Mouse (Mus musculus) hindbrain, postnatal 0 days (tissue): Measurements from ENCODE around the gene Gm49384. TPM values are rescaled to one million over a fixed set of nuclear protein-coding genes. Genes with fewer than 3 reads are reported as not detected.
A peak's percentile ranks its signal among the peaks of the same experiment; 100 is the strongest.

ENCODE experiments used
- ATAC-seq: fragments of 200-750 bp; cut with Nextera tagmentation; 2 replicates; pipeline ENCODE4 v1.8.0; 2017; ENCODE audit warnings: mild to moderate bottlenecking, moderate TSS enrichment, moderate library complexity
- DNase-seq: peaks from one replicate; pipeline ENCODE4 v3.0.0-alpha.2; 2015; ENCODE audit warnings: low spot score
- H3K27ac ChIP-seq: fragments of 300-500 bp; sonication (generic); 2 replicates; pipeline ENCODE4 v1.5.1; 2014; ENCODE audit warnings: mild to moderate bottlenecking
- H3K27me3 ChIP-seq: fragments of 300-500 bp; sonication (generic); 2 replicates; pipeline ENCODE4 v1.6.1; 2014; ENCODE audit warnings: low read length, mixed read lengths; ENCODE audit not compliant: insufficient read depth
- H3K36me3 ChIP-seq: fragments of 300-500 bp; sonication (generic); 2 replicates; pipeline ENCODE4 v1.6.1; 2014; ENCODE audit warnings: low read length, mixed read lengths; ENCODE audit not compliant: insufficient read depth
- H3K4me1 ChIP-seq: fragments of 300-500 bp; sonication (generic); 2 replicates; pipeline ENCODE4 v1.6.1; 2014; ENCODE audit warnings: antibody characterized with exemption, low read length, mixed read lengths; ENCODE audit not compliant: insufficient read depth
- H3K4me2 ChIP-seq: fragments of 300-500 bp; sonication (generic); 2 replicates; pipeline ENCODE4 v1.6.1; 2014; ENCODE audit warnings: low read depth, mild to moderate bottlenecking, low read length, moderate library complexity, mixed read lengths
- H3K4me3 ChIP-seq: fragments of 300-500 bp; sonication (generic); 2 replicates; pipeline ENCODE4 v1.5.1; 2014; ENCODE audit warnings: low read length
- H3K9ac ChIP-seq: fragments of 300-500 bp; sonication (generic); replicated peaks from 2 replicates; pipeline ENCODE4 v1.6.1; 2014; ENCODE audit warnings: mild to moderate bottlenecking, low read length, moderate library complexity, mixed read lengths
- H3K9me3 ChIP-seq: fragments of 300-500 bp; sonication (generic); 2 replicates; pipeline ENCODE4 v1.6.1; 2016; ENCODE audit warnings: low read length, mixed read lengths
- CTCF ChIP-seq: IDR thresholded peaks from 2 replicates; pipeline ENCODE4 v1.5.1; 2016; ENCODE audit warnings: antibody characterized with exemption, control low read depth, low read depth
- WGBS: fragments of 180-500 bp; shearing (Covaris S2); extraction: QIAGEN DNeasy Blood & Tissue Kit; methylation state at CpG from one replicate; pipeline ENCODE4 v1.1.7; 2014; 5-methylcytosine and 5-hydroxymethylcytosine counted together
- polyA plus RNA-seq: library from polyadenylated mRNA; unstranded; fragments of >200 nt; fragmentation: Nextera tagmentation; extraction: Ambion mirVana; gene quantifications from 2 replicates; pipeline ENCODE4 v1.2.1, GENCODE M21; 2015
- total RNA-seq: library from RNA; depleted of rRNA; stranded (reverse); fragments of >200 nt; gene quantifications from 2 replicates; pipeline ENCODE4 v1.2.3, GENCODE M21; 2014

Gene Gm49384
- total and polyA plus RNA-seq, 2 experiments from 2014 or later = 7.1 TPM; not detected in 1

DNA sequence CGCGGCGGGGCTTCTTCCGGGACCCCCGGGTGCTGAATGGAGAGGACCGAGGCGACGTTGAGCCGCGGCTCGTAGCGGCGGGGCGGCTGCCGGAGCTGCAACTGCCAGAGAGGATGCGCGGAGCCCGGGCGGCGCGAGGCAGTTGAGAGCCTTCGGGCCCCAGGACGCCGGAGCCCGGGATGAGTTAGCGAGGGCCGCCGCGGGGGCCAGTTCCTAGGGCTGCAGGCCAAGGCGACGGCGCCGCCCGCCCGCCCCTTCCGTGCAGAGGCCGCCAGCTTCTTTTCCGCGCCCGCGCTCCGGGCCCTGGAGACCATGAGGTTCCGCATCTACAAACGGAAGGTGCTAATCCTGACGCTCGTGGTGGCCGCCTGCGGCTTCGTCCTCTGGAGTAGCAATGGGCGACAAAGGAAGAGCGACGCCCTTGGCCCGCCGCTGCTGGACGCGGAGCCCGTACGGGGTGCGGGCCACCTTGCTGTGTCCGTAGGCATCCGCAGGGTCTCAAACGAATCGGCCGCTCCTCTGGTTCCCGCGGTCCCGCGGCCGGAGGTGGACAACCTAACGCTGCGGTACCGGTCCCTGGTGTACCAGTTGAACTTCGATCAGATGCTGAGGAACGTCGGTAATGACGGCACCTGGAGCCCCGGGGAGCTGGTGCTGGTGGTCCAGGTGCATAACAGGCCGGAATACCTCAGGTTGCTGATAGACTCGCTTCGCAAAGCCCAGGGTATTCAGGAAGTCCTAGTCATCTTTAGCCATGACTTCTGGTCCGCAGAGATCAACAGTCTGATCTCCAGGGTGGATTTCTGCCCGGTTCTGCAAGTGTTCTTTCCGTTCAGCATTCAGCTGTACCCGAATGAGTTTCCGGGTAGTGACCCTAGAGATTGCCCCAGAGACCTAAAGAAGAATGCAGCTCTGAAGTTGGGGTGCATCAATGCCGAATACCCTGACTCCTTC is 19.4 kb downstream of the Gm49384 start:
- H3K27me3 ChIP-seq = no peaks in the 10 kb centered on the region
- peak overlapping the region; percentile 95 for H3K27ac ChIP-seq
- H3K9me3 ChIP-seq = no peaks in the 10 kb centered on the region
- WGBS = 1% methylated on average over 81 of the region's 86 CpGs
- peaks cover 4% of the 10 kb centered on the region; the same call in 1 of the 2 replicates for H3K36me3 ChIP-seq
- ATAC-seq (peak; percentile 61), DNase-seq (peak; percentile 53)
- peaks cover 8% of the 10 kb centered on the region for H3K4me1 ChIP-seq
- TF ChIP-seq CTCF = no peak
- H3K4me3 ChIP-seq = peak overlapping the region; percentile 86
- H3K4me2 ChIP-seq = peak overlapping the region; percentile 99
- H3K9ac ChIP-seq = peak overlapping the region; percentile 90

DNA sequence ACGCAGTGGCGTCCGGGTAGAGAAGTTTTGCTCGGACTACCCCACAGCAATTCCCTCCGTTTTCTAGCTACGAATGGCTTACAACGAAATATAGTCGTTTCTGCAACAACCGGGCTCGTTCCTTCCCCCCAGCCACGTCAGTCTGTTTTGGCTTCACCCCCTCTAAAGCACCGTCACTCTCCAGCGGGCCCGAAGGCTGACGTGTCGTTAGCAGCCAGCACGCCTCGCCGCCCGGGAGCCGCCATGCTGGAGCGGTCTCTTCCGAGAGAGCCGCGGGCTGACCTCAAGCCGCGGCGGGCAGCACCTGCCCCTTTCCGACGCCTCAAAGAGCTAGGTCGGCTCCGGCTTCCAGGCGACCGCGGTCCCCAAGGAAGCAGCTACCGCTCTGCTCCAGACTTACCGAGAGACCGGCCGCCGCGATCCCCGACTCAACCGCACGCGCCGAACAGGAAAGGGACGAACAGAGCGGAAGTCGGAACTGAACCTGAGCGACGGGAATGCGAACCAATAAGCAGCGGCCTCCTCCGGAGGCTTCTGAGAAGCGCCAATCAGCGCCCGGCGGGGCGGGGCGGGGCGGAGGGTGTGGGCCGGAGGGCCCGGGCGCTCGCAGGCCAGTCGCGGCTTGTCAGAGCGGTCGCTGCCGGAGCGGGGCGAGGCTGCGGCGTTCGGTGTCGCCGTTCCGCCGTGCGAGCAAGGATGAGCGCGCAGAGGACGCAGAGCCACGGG is 20.3 kb downstream of the Gm49384 start, which contains the start of the genes Rpl36al and Mgat2:
Gene Rpl36al (minus strand): TSS at position 501 of the 726 bp plus-strand sequence.
Gene Mgat2 (plus strand): TSS at position 575 of the 726 bp plus-strand sequence.
- Histone ChIP-seq H3K4me2 (peak within 1 kb of the TSS; percentile 99), H3K4me3 (peak within 1 kb of the TSS; percentile 86), H3K36me3 (peaks cover 4% of the 10 kb centered on the region; the same call in 1 of the 2 replicates), H3K4me1 (peaks cover 8% of the 10 kb centered on the region), H3K9me3 (no peaks in the 10 kb centered on the region), H3K9ac (peak within 1 kb of the TSS; percentile 90), H3K27me3 (no peaks in the 10 kb centered on the region), H3K27ac (peak within 1 kb of the TSS; percentile 95)
- under 1% methylated on average over 80 of the region's 84 CpGs for WGBS
- peak; percentile 99 for ATAC-seq
- no peak for TF ChIP-seq CTCF
- peak; percentile 99 for DNase-seq

DNA sequence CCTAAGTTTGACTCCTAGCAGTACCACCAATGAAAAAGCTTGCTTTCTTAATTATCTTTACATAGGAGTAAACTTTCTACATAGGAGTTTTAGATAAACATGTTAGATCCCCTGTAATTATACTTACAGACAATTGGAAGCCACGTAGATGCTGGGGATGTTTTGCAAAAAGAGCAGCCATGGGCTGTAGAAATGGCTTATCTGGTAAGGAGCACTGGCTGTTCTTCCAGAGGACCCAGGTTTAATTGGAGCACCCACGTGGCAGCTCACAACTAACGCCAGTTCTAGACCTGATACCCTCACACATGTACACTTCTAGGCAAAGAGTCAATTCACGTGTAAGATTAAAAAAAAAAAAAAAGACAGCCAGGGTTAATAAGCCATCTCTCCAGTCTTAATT is 22.3 kb downstream of the Gm49384 start:
- DNase-seq = no peak
- H3K36me3 ChIP-seq = no peaks in the 10 kb centered on the region
- no peak overlapping the region for H3K4me2 ChIP-seq
- WGBS = 91% methylated on average over 4 of the region's 4 CpGs
- peaks cover 8% of the 10 kb centered on the region for H3K4me1 ChIP-seq
- no peak overlapping the region for H3K4me3 ChIP-seq
- H3K27ac ChIP-seq = no peak overlapping the region
- H3K27me3 ChIP-seq = no peaks in the 10 kb centered on the region
- ATAC-seq = no peak
- H3K9me3 ChIP-seq = no peaks in the 10 kb centered on the region
- H3K9ac ChIP-seq = no peak overlapping the region
- no peak for TF ChIP-seq CTCF

DNA sequence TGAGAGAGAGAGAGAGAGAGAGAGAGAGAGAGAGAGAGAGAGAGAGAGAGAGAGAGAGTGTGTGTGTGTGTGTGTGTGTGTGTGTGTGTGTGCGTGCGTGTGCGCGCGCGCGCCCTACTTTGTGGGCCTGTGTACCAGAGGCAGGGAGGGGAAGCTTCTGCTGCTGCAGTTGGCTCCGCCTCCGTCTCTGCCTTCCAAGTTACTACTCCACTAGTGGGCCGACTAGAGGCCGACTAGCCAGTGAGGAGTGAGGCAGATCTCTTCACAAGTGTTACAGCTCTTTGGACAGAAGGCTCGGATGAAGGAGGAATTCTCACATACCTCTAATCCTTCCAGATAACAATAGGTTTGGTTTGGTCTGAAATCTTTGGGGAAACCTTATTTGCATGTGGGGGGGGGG is 24.7 kb downstream of the Gm49384 start:
- no peak for DNase-seq
- no peak for TF ChIP-seq CTCF
- Histone ChIP-seq H3K9ac (no peak overlapping the region), H3K27me3 (no peaks in the 10 kb centered on the region), H3K9me3 (no peaks in the 10 kb centered on the region), H3K27ac (no peak overlapping the region), H3K4me1 (no peaks in the 10 kb centered on the region), H3K36me3 (no peaks in the 10 kb centered on the region), H3K4me3 (no peak overlapping the region), H3K4me2 (no peak overlapping the region)
- 64% methylated on average over 12 of the region's 12 CpGs for WGBS
- no peak for ATAC-seq

DNA sequence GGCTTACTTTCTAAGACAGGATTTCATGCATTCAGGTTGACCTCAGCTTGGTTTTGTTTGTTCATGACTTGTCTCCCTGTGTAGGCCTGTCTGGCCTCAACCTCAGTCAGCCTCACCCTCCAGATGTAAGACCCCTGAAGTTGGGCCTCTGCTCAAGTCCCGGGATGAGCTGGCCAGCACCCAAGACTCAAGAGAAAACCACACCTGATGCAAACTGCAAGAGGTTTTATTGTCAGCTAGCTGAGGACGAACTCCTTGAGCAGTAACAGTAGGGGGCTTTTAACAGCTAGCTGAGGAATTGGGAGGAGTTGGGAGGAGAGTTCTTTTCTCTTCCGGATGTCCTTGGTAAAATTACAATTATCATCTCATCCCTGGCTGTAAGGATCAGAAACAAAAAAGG is 26.5 kb downstream of the Gm49384 start:
- Histone ChIP-seq H3K36me3 (no peaks in the 10 kb centered on the region), H3K27me3 (no peaks in the 10 kb centered on the region), H3K4me1 (no peaks in the 10 kb centered on the region), H3K27ac (no peak overlapping the region), H3K9ac (no peak overlapping the region), H3K4me2 (no peak overlapping the region), H3K9me3 (no peaks in the 10 kb centered on the region), H3K4me3 (no peak overlapping the region)
- TF ChIP-seq CTCF = no peak
- 80% methylated on average over 3 of the region's 3 CpGs for WGBS
- ATAC-seq (no peak), DNase-seq (no peak)

DNA sequence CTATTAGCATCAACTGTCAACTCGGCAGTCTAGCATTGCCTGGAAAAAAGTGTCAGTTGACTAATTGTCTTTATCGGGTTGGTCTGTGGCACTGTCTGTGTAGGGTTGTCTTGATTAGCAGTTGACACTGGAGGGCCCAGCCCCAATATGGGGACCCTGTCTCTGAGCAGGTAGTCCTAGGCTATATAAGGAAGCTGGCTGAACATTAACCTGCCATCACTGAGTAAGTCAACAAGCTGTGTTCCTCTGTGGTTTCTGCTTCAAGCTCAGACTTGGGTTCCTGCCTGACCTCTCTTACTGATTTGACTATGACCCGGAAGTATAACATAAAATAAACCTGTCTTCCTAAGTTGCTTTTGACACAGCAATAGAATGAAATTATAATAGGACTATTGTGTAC is 28.1 kb downstream of the Gm49384 start:
- Histone ChIP-seq H3K9me3 (no peaks in the 10 kb centered on the region), H3K4me2 (no peak overlapping the region), H3K9ac (no peak overlapping the region), H3K36me3 (no peaks in the 10 kb centered on the region), H3K4me3 (no peak overlapping the region), H3K27me3 (no peaks in the 10 kb centered on the region), H3K4me1 (no peaks in the 10 kb centered on the region), H3K27ac (no peak overlapping the region)
- ATAC-seq = no peak
- DNase-seq = no peak
- WGBS = 90% methylated on average over 3 of the region's 3 CpGs
- no peak for TF ChIP-seq CTCF
